Mouse (Mus musculus): Measurements from ENCODE around the gene Lypd5.

GRCm38 (mm10) chr7:24363228-24363627, 14.2 kb downstream of the Lypd5 start:
- TF ChIP-seq CTCF (IDR thresholded peaks at IDR 0.05; ENCODE audit: control insufficient read depth, insufficient read depth, insufficient read length), result no peak
- no peak for TF ChIP-seq MYOG (IDR thresholded peaks at IDR 0.05; ENCODE audit: control insufficient read depth, extremely low read depth, insufficient read length)
- no peak for TF ChIP-seq MAX (IDR thresholded peaks at IDR 0.05)
- no peak for TF ChIP-seq MYOD1 (IDR thresholded peaks at IDR 0.05; ENCODE audit: control insufficient read depth, insufficient read length, low read depth)
- no peak for TF ChIP-seq USF1 (IDR thresholded peaks at IDR 0.05; ENCODE audit: low read depth)
- TF ChIP-seq CEBPB (IDR thresholded peaks at IDR 0.05; ENCODE audit: low read depth), result no peak
- no peak for TF ChIP-seq FOSL1 (IDR thresholded peaks at IDR 0.05; ENCODE audit: insufficient read depth, low read length, poor library complexity, severe bottlenecking)

All from C2C12 (cell line).